Comparison of ENCODE assay signal across 17 mouse cellular contexts in the genomic region with DNA sequence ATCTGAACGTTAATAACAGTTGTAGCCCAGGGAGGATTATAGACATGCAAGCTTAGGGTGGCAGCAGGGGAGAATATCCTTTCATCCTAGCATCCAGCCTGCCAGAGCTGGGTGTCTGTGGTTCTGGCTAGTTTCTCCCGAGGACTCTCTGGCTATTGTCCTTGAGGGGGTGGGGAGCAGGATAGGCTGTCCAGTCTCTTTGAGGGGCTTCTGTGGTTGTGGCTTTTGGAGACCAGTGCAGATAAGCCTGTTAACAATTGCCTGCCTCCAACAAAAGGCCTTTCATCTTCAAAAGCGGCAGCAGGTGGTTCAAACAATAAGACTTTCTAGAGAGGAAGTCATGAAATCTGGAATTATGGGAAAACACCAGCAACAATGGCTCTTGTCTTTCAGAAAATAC.
DNase-seq lines count a peak whose midpoint lies in the region; ATAC-seq and TF ChIP-seq lines count a peak whose summit lies in the region.
"Had no signal": no experiment of that assay in that cellular context is flagged by ENCODE, and none has a peak within 500 bp of the region (broad histone marks: within the 10 kb centered on the region; RNA-seq: fewer than 3 reads in every experiment).

No protein-coding gene starts in this region.

- peak; percentile 65 for DNase-seq in midbrain, embryonic 10.5 days (ENCODE audit: low spot score)
- DNase-seq in midbrain, postnatal 0 days (ENCODE audit: low spot score), result no peak
- DNase-seq in urinary bladder, adult 18-20 months (ENCODE audit: low spot score in 2 of 2), result no peak
- no peak for DNase-seq in adrenal gland, postnatal 4 days (ENCODE audit: low spot score in 2 of 2)
- DNase-seq in adrenal gland, adult 2 months, result no peak
- DNase-seq: cerebellum, postnatal 36 days; heart, adult 11 months; heart, postnatal 4 days; layer of hippocampus, postnatal 36 days; left cerebral cortex, postnatal 4 days; lung, adult 18-20 months; lung, postnatal 36 days had no signal

- no peak for TF ChIP-seq CTCF in midbrain, postnatal 0 days (IDR thresholded peaks at IDR 0.05)

- no peaks in the 10 kb centered on the region for H3K36me3 ChIP-seq in midbrain, embryonic 10.5 days
- H3K36me3 ChIP-seq in midbrain, postnatal 0 days (ENCODE audit: insufficient read depth, low read length), result no peaks in the 10 kb centered on the region
- H3K36me3 ChIP-seq in hindbrain, embryonic 12.5 days, result no peaks in the 10 kb centered on the region
- H3K36me3 ChIP-seq in midbrain, embryonic 15.5 days (replicated peaks), result no peaks in the 10 kb centered on the region
- H3K36me3 ChIP-seq: embryonic facial prominence, embryonic 15.5 days; neural tube, embryonic 12.5 days had no signal

- H3K4me2 ChIP-seq in midbrain, postnatal 0 days (ENCODE audit: low read depth, low read length, poor library complexity, severe bottlenecking), result no peak overlapping the region
- H3K4me2 ChIP-seq in hindbrain, embryonic 12.5 days (replicated peaks), result no peak overlapping the region
- H3K4me2 ChIP-seq in midbrain, embryonic 15.5 days, result no peak overlapping the region
- H3K4me2 ChIP-seq: embryonic facial prominence, embryonic 15.5 days; neural tube, embryonic 12.5 days had no signal

- no peak overlapping the region for H3K9ac ChIP-seq in midbrain, postnatal 0 days (replicated peaks; ENCODE audit: low read length, poor library complexity, severe bottlenecking)
- no peak overlapping the region for H3K9ac ChIP-seq in hindbrain, embryonic 12.5 days
- no peak overlapping the region for H3K9ac ChIP-seq in midbrain, embryonic 15.5 days
- H3K9ac ChIP-seq: embryonic facial prominence, embryonic 15.5 days; neural tube, embryonic 12.5 days had no signal

- WGBS in midbrain, embryonic 10.5 days, result 5% methylated on average over 3 of the region's 3 CpGs
- 12% methylated on average over 3 of the region's 3 CpGs for WGBS in midbrain, postnatal 0 days
- WGBS in hindbrain, embryonic 12.5 days, result 13% methylated on average over 3 of the region's 3 CpGs
- 2% methylated on average over 3 of the region's 3 CpGs for WGBS in midbrain, embryonic 15.5 days

- H3K27ac ChIP-seq in midbrain, embryonic 10.5 days (replicated peaks), result peak overlapping the region; percentile 83
- H3K27ac ChIP-seq in midbrain, postnatal 0 days (ENCODE audit: low read depth, low read length), result no peak overlapping the region
- H3K27ac ChIP-seq in hindbrain, embryonic 12.5 days, result no peak overlapping the region
- no peak overlapping the region; the same call in 1 of the 2 replicates for H3K27ac ChIP-seq in midbrain, embryonic 15.5 days
- H3K27ac ChIP-seq: embryonic facial prominence, embryonic 15.5 days; neural tube, embryonic 12.5 days had no signal

- no peak for ATAC-seq in midbrain, postnatal 0 days (ENCODE audit: low FRiP score)
- 0 out of 2 replicates have a peak, but pooled peaks have one; percentile 23 for ATAC-seq in hindbrain, embryonic 12.5 days (ENCODE audit: low FRiP score)
- ATAC-seq in midbrain, embryonic 15.5 days (replicated peaks), result peak; percentile 63
- ATAC-seq: intestine, postnatal 0 days had no signal

- no peaks in the 10 kb centered on the region for H3K27me3 ChIP-seq in midbrain, embryonic 10.5 days (ENCODE audit: low read depth, poor library complexity, severe bottlenecking)
- no peaks in the 10 kb centered on the region for H3K27me3 ChIP-seq in midbrain, postnatal 0 days (ENCODE audit: insufficient read depth, low read length)
- H3K27me3 ChIP-seq in hindbrain, embryonic 12.5 days, result no peaks in the 10 kb centered on the region
- H3K27me3 ChIP-seq in midbrain, embryonic 15.5 days (replicated peaks), result no peaks in the 10 kb centered on the region
- H3K27me3 ChIP-seq: embryonic facial prominence, embryonic 15.5 days; neural tube, embryonic 12.5 days had no signal

- peaks cover 43% of the 10 kb centered on the region for H3K4me1 ChIP-seq in midbrain, embryonic 10.5 days
- peaks cover 5% of the 10 kb centered on the region; the same call in 1 of the 2 replicates for H3K4me1 ChIP-seq in midbrain, postnatal 0 days (ENCODE audit: insufficient read depth, low read length)
- peaks cover 26% of the 10 kb centered on the region for H3K4me1 ChIP-seq in hindbrain, embryonic 12.5 days
- H3K4me1 ChIP-seq in midbrain, embryonic 15.5 days, result peaks cover 24% of the 10 kb centered on the region
- H3K4me1 ChIP-seq: embryonic facial prominence, embryonic 15.5 days had no signal

- no peaks in the 10 kb centered on the region for H3K9me3 ChIP-seq in midbrain, embryonic 10.5 days (replicated peaks)
- no peaks in the 10 kb centered on the region for H3K9me3 ChIP-seq in midbrain, postnatal 0 days (ENCODE audit: low read length)
- H3K9me3 ChIP-seq in hindbrain, embryonic 12.5 days (replicated peaks), result no peaks in the 10 kb centered on the region
- no peaks in the 10 kb centered on the region for H3K9me3 ChIP-seq in midbrain, embryonic 15.5 days
- H3K9me3 ChIP-seq: embryonic facial prominence, embryonic 15.5 days; neural tube, embryonic 12.5 days had no signal

- H3K4me3 ChIP-seq in midbrain, embryonic 10.5 days, result no peak overlapping the region; the same call in 1 of the 2 replicates
- H3K4me3 ChIP-seq in midbrain, postnatal 0 days (ENCODE audit: low read depth, low read length), result no peak overlapping the region
- H3K4me3 ChIP-seq in hindbrain, embryonic 12.5 days, result no peak overlapping the region
- H3K4me3 ChIP-seq in midbrain, embryonic 15.5 days, result no peak overlapping the region
- H3K4me3 ChIP-seq: embryonic facial prominence, embryonic 15.5 days; neural tube, embryonic 12.5 days had no signal
